Mouse (Mus musculus): ENCODE data around the gene Olfr156. TPM values are rescaled to one million over a fixed set of nuclear protein-coding genes. Genes with fewer than 3 reads are reported as not detected.
"Not testable (repeated sequence)": the region's sequence is repeated elsewhere in the genome, so short reads cannot be mapped to it uniquely, and the experiment has no call there.

Gene Olfr156
- total and polyA plus RNA-seq, 2 experiments from 2014 or later, result not detected

DNA sequence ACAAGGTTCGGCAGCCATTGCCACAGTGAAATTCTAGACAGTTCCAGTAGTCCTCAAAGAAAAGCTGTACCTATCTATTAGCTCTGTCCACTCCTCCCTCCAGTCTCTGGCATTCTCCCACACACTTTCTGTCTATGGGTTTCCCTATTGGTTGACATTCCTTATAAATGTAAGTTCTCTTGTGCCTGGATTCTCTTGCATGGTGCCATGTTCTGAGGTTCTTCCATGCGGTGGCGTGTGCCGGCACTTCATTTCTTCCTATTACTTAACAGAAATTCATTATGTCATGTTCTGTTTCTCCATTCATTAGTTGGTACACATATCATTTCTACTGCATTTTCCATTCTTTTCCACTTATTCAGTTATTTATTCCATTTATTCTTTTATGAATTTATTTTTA, 5.1 kb upstream of the Olfr156 start:
- H3K27ac ChIP-seq (ENCODE audit: low read depth, low read length), result no peak overlapping the region
- H3K27me3 ChIP-seq (ENCODE audit: insufficient read depth, low read length), result no peaks in the 10 kb centered on the region
- DNase-seq (ENCODE audit: low spot score) (no peak), ATAC-seq (ENCODE audit: low FRiP score) (no peak)
- no peaks in the 10 kb centered on the region for H3K9me3 ChIP-seq (ENCODE audit: low read length)
- no peak overlapping the region for H3K4me3 ChIP-seq (ENCODE audit: low read depth, low read length)
- no peaks in the 10 kb centered on the region for H3K4me1 ChIP-seq (ENCODE audit: insufficient read depth, low read length)
- H3K4me2 ChIP-seq (ENCODE audit: low read depth, low read length, poor library complexity, severe bottlenecking), result no peak overlapping the region
- no peak overlapping the region for H3K9ac ChIP-seq (replicated peaks; ENCODE audit: low read length, poor library complexity, severe bottlenecking)
- no peaks in the 10 kb centered on the region for H3K36me3 ChIP-seq (ENCODE audit: insufficient read depth, low read length)
- WGBS, result 96% methylated on average over 4 of the region's 4 CpGs
- no peak for TF ChIP-seq CTCF (IDR thresholded peaks at IDR 0.05)

GRCm38 (mm10) chr4:43822896-43823550, 672 bp downstream of the Olfr156 start:
- no peaks in the 10 kb centered on the region for H3K36me3 ChIP-seq (ENCODE audit: insufficient read depth, low read length)
- WGBS, result 86% methylated on average over 13 of the region's 13 CpGs
- no peak for ATAC-seq (ENCODE audit: low FRiP score)
- H3K27me3 ChIP-seq (ENCODE audit: insufficient read depth, low read length), result no peaks in the 10 kb centered on the region
- no peak overlapping the region for H3K9ac ChIP-seq (replicated peaks; ENCODE audit: low read length, poor library complexity, severe bottlenecking)
- no peak for TF ChIP-seq CTCF (IDR thresholded peaks at IDR 0.05)
- H3K4me3 ChIP-seq (ENCODE audit: low read depth, low read length), result no peak overlapping the region
- DNase-seq (ENCODE audit: low spot score), result no peak
- H3K4me2 ChIP-seq (ENCODE audit: low read depth, low read length, poor library complexity, severe bottlenecking), result no peak overlapping the region
- no peaks in the 10 kb centered on the region for H3K4me1 ChIP-seq (ENCODE audit: insufficient read depth, low read length)
- H3K9me3 ChIP-seq (ENCODE audit: low read length), result no peaks in the 10 kb centered on the region
- H3K27ac ChIP-seq (ENCODE audit: low read depth, low read length), result no peak overlapping the region

DNA sequence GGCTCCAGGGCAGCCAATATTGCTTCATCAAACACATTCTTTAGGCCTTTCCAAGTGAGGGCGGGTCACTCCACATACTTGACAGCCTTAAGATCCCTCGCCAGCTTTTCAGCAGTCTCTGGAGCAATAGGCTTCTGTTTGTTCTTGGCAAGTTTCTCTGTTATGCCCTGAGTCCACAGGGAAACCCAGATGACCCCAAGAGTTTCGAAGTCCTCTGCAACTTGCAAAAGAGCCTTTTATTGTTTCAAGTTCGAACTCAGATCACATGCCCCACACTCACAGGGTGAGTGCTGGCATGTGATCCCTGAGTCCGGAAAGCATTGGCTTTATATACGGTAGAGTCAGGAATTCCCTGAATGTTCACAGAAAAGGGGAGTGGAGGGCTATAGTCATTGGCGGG, 24.8 kb downstream of the Olfr156 start:
- DNase-seq (ENCODE audit: low spot score) (no peak), ATAC-seq (ENCODE audit: low FRiP score) (no peak)
- no peaks in the 10 kb centered on the region for H3K4me1 ChIP-seq (ENCODE audit: insufficient read depth, low read length)
- H3K9me3 ChIP-seq (ENCODE audit: low read length), result 0 out of 2 replicates have a peak, but pooled peaks cover 6% of the 10 kb centered on the region
- H3K36me3 ChIP-seq (ENCODE audit: insufficient read depth, low read length), result no peaks in the 10 kb centered on the region
- no peak overlapping the region for H3K27ac ChIP-seq (ENCODE audit: low read depth, low read length)
- no peak overlapping the region for H3K9ac ChIP-seq (replicated peaks; ENCODE audit: low read length, poor library complexity, severe bottlenecking)
- H3K4me2 ChIP-seq (ENCODE audit: low read depth, low read length, poor library complexity, severe bottlenecking), result no peak overlapping the region
- WGBS, result 79% methylated on average over 7 of the region's 7 CpGs
- no peak for TF ChIP-seq CTCF (IDR thresholded peaks at IDR 0.05)
- no peaks in the 10 kb centered on the region for H3K27me3 ChIP-seq (ENCODE audit: insufficient read depth, low read length)
- no peak overlapping the region for H3K4me3 ChIP-seq (ENCODE audit: low read depth, low read length)

GRCm38 (mm10) chr4:43795844-43796243, 27.9 kb downstream of the Olfr156 start:
- WGBS, result 91% methylated on average over 5 of the region's 5 CpGs
- ATAC-seq (ENCODE audit: low FRiP score); H3K27me3 ChIP-seq (ENCODE audit: insufficient read depth, low read length); H3K9me3 ChIP-seq (ENCODE audit: low read length); H3K4me3 ChIP-seq (ENCODE audit: low read depth, low read length); DNase-seq (ENCODE audit: low spot score); H3K27ac ChIP-seq (ENCODE audit: low read depth, low read length); H3K36me3 ChIP-seq (ENCODE audit: insufficient read depth, low read length); H3K4me1 ChIP-seq (ENCODE audit: insufficient read depth, low read length); H3K9ac ChIP-seq (replicated peaks; ENCODE audit: low read length, poor library complexity, severe bottlenecking); H3K4me2 ChIP-seq (ENCODE audit: low read depth, low read length, poor library complexity, severe bottlenecking): not testable (repeated sequence)

GRCm38 (mm10) chr4:43795296-43795695, 28.4 kb downstream of the Olfr156 start:
- no peak for TF ChIP-seq CTCF (IDR thresholded peaks at IDR 0.05)
- 78% methylated on average over 6 of the region's 6 CpGs for WGBS
- no peak for DNase-seq (ENCODE audit: low spot score)

GRCm38 (mm10) chr4:43772304-43772703, 51.4 kb downstream of the Olfr156 start:
- Histone ChIP-seq H3K4me3 (ENCODE audit: low read depth, low read length) (no peak overlapping the region), H3K4me1 (ENCODE audit: insufficient read depth, low read length) (no peaks in the 10 kb centered on the region), H3K27ac (ENCODE audit: low read depth, low read length) (no peak overlapping the region), H3K9ac (replicated peaks; ENCODE audit: low read length, poor library complexity, severe bottlenecking) (no peak overlapping the region), H3K9me3 (ENCODE audit: low read length) (no peaks in the 10 kb centered on the region), H3K27me3 (ENCODE audit: insufficient read depth, low read length) (no peaks in the 10 kb centered on the region), H3K36me3 (ENCODE audit: insufficient read depth, low read length) (no peaks in the 10 kb centered on the region), H3K4me2 (ENCODE audit: low read depth, low read length, poor library complexity, severe bottlenecking) (no peak overlapping the region)
- WGBS, result 24% methylated on average over 2 of the region's 2 CpGs
- no peak for TF ChIP-seq CTCF (IDR thresholded peaks at IDR 0.05)
- ATAC-seq (ENCODE audit: low FRiP score) (no peak), DNase-seq (ENCODE audit: low spot score) (no peak)

More at GRCm38 (mm10) chr4:43795296-43795695, 28.4 kb downstream of the Olfr156 start:
- Histone ChIP-seq H3K4me2 (ENCODE audit: low read depth, low read length, poor library complexity, severe bottlenecking) (no peak overlapping the region), H3K27me3 (ENCODE audit: insufficient read depth, low read length) (no peaks in the 10 kb centered on the region), H3K36me3 (ENCODE audit: insufficient read depth, low read length) (no peaks in the 10 kb centered on the region), H3K27ac (ENCODE audit: low read depth, low read length) (no peak overlapping the region), H3K4me3 (ENCODE audit: low read depth, low read length) (no peak overlapping the region), H3K9ac (replicated peaks; ENCODE audit: low read length, poor library complexity, severe bottlenecking) (no peak overlapping the region), H3K9me3 (ENCODE audit: low read length) (no peaks in the 10 kb centered on the region), H3K4me1 (ENCODE audit: insufficient read depth, low read length) (no peaks in the 10 kb centered on the region)
- no peak for ATAC-seq (ENCODE audit: low FRiP score)
